Mouse (Mus musculus) cerebellum, postnatal 36 days (tissue): ENCODE data around the gene Actbl2.

Experiments
- DNase-seq, 2 experiments: peaks; one replicate each; pipeline ENCODE4 v3.0.0; 2021 to 2022; ENCODE audit warnings: mixed read lengths in 2 of 2

Actbl2 gene

GRCm38 (mm10) chr13:111271868-111272267 lies 17.1 kb downstream of the Actbl2 start:
- no peak for DNase-seq

GRCm38 (mm10) chr13:111286461-111287385 lies 31.9 kb downstream of the Actbl2 start:
- DNase-seq = peak; percentile 68 to 79

- DNase-seq = no peak
Measured at GRCm38 (mm10) chr13:111291161-111291957, 36.5 kb downstream of the Actbl2 start.

GRCm38 (mm10) chr13:111291958-111292493 lies 37.2 kb downstream of the Actbl2 start:
- peak; percentile 56 to 62 for DNase-seq

GRCm38 (mm10) chr13:111293478-111293877 lies 38.7 kb downstream of the Actbl2 start:
- DNase-seq = no peak

- DNase-seq = no peak
Measured at GRCm38 (mm10) chr13:111294965-111295494, 40.2 kb downstream of the Actbl2 start.

GRCm38 (mm10) chr13:111296029-111296428 lies 41.2 kb downstream of the Actbl2 start:
- DNase-seq = no peak

- no peak for DNase-seq
Measured at GRCm38 (mm10) chr13:111297614-111298013, 42.8 kb downstream of the Actbl2 start.

GRCm38 (mm10) chr13:111299145-111299713 lies 44.4 kb downstream of the Actbl2 start:
- no peak for DNase-seq

GRCm38 (mm10) chr13:111300846-111301245 lies 46.0 kb downstream of the Actbl2 start:
- DNase-seq = peak in 1 of 2 experiments; percentile 14

GRCm38 (mm10) chr13:111301431-111301830 lies 46.6 kb downstream of the Actbl2 start:
- DNase-seq = no peak

GRCm38 (mm10) chr13:111304194-111304593 lies 49.4 kb downstream of the Actbl2 start:
- DNase-seq = no peak

- DNase-seq = no peak
Measured at GRCm38 (mm10) chr13:111304736-111305135, 49.9 kb downstream of the Actbl2 start.
